Mouse (Mus musculus) colon, adult 2 months (tissue): Measurements from ENCODE around the gene T2. TPM values are rescaled to one million over a fixed set of nuclear protein-coding genes. Genes with fewer than 3 reads are reported as not detected.

ENCODE experiments used
- polyA plus RNA-seq: library from polyadenylated mRNA; depleted of rRNA; stranded (reverse); fragments of >200 nt; gene quantifications from 2 replicates; pipeline ENCODE4 v1.2.3, GENCODE M21; 2012; rRNA removed

The T2 gene
- not detected in 2 replicates for polyA plus RNA-seq

GRCm38 (mm10) chr17:8355692-8356091 lies at the start of gene T2:
Gene T2, plus strand, starts transcription at chr17:8355992.

GRCm38 (mm10) chr17:8310838-8311614 lies 44.8 kb upstream of the T2 start, which contains the start of gene Sft2d1:
Gene Sft2d1, plus strand, starts transcription at chr17:8311102.

GRCm38 (mm10) chr17:8337159-8337558 lies 18.6 kb upstream of the T2 start, which contains the start of gene Prr18:
Gene Prr18, plus strand, starts transcription at chr17:8337459.

GRCm38 (mm10) chr17:8433978-8434960 lies 78.5 kb downstream of the T2 start, which contains the start of gene T:
Gene T, plus strand, starts transcription at chr17:8434423.

Other genes with a start within 250 kb of the T2 start
- 5.1 and 5.2 TPM in 2 replicates for gene Gm49673, start 208.2 kb upstream of the T2 start, polyA plus RNA-seq
- 79.7 and 89.6 TPM in 2 replicates for gene Rnaset2a, start 207.9 kb upstream of the T2 start, polyA plus RNA-seq
- 0.94 and 1.2 TPM in 2 replicates for gene Fgfr1op, start 190.5 kb upstream of the T2 start, polyA plus RNA-seq
- gene Ccr6, start 119.9 kb upstream of the T2 start, polyA plus RNA-seq, result 1.3 and 2.1 TPM in 2 replicates
- gene Mpc1, start 73.1 kb upstream of the T2 start, polyA plus RNA-seq, result 71.5 and 79.3 TPM in 2 replicates
- 106 and 126 TPM in 2 replicates for gene Sft2d1, start 44.9 kb upstream of the T2 start, polyA plus RNA-seq
- gene Prr18, start 18.5 kb upstream of the T2 start, polyA plus RNA-seq, result 0.55 and 0.56 TPM in 2 replicates
- gene T, start 78.4 kb downstream of the T2 start, polyA plus RNA-seq, result not detected in 2 replicates
- 1.1 and 1.7 TPM in 2 replicates for gene Pde10a, start 169.4 kb downstream of the T2 start, polyA plus RNA-seq
- gene Gm17087, start 211.0 kb downstream of the T2 start, polyA plus RNA-seq, result not detected in 2 replicates